Mouse (Mus musculus): ENCODE measurements at regions not wholly inside any gene's neighbourhood (a gene's known extent, or its start where the extent isn't known, plus 50 kb on each side); places are given as distances from the start of the nearest gene placed in this dataset.

DNA sequence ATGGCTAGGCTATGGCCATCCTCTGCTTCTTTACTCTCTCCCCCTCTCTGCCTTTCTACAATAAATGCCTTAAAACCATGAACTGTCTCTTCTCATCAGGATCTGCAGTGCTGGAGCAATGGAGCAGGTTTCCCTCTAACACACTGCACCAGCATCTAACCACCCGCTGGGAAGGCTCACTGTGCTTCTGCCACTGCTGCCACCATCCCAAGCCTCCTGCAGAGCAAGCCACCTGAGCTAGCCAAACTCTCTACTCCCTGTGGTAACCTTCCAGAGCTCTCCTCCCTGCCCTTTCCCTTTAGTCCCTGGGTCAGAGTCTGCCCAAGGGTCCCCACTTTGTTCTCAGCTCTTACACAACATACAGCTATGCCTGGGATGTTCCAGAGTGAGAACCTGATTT, 107.3 kb upstream of the 4933402E13Rik start:
- Histone ChIP-seq H3K36me3 (ENCODE audit: control insufficient read depth, insufficient read depth, low read length) (no peaks in the 10 kb centered on the region), H3K9ac (ENCODE audit: low read depth, low read length) (no peak overlapping the region), H3K27me3 (ENCODE audit: control insufficient read depth, insufficient read depth, low read length) (no peaks in the 10 kb centered on the region), H3K4me3 (ENCODE audit: low read depth, low read length) (no peak overlapping the region), H3K27ac (ENCODE audit: low read depth, low read length) (no peak overlapping the region), H3K4me1 (replicated peaks; ENCODE audit: control insufficient read depth, insufficient read depth, low read length) (no peaks in the 10 kb centered on the region), H3K4me2 (replicated peaks; ENCODE audit: low read depth, low read length) (no peak overlapping the region), H3K9me3 (ENCODE audit: control insufficient read depth, low read length) (no peaks in the 10 kb centered on the region)
- WGBS, result 33% methylated on average over 1 of the region's 1 CpGs
- ATAC-seq (ENCODE audit: low FRiP score) (no peak), DNase-seq (ENCODE audit: low spot score) (no peak)

GRCm38 (mm10) chrX:62180089-62180488, 103.2 kb upstream of the 4933402E13Rik start:
- no peak for ATAC-seq (ENCODE audit: low FRiP score)

More at GRCm38 (mm10) chrX:62180089-62180488, 103.2 kb upstream of the 4933402E13Rik start:
- no peaks in the 10 kb centered on the region for H3K36me3 ChIP-seq (ENCODE audit: control insufficient read depth, insufficient read depth, low read length)
- H3K27ac ChIP-seq (ENCODE audit: low read depth, low read length), result no peak overlapping the region
- DNase-seq (ENCODE audit: low spot score), result peak; percentile 16
- no peak overlapping the region for H3K4me3 ChIP-seq (ENCODE audit: low read depth, low read length)
- H3K9ac ChIP-seq (ENCODE audit: low read depth, low read length), result no peak overlapping the region
- no peaks in the 10 kb centered on the region for H3K9me3 ChIP-seq (ENCODE audit: control insufficient read depth, low read length)
- WGBS, result 80% methylated on average over 4 of the region's 4 CpGs
- H3K4me2 ChIP-seq (replicated peaks; ENCODE audit: low read depth, low read length), result no peak overlapping the region
- no peaks in the 10 kb centered on the region for H3K27me3 ChIP-seq (ENCODE audit: control insufficient read depth, insufficient read depth, low read length)
- no peaks in the 10 kb centered on the region for H3K4me1 ChIP-seq (replicated peaks; ENCODE audit: control insufficient read depth, insufficient read depth, low read length)
